Mouse (Mus musculus): ENCODE measurements around the gene Cdadc1.
A peak's percentile ranks its signal among the peaks of the same experiment; 100 is the strongest.
"Not testable (repeated sequence)": the region's sequence is repeated elsewhere in the genome, so short reads cannot be mapped to it uniquely, and the experiment has no call there.

The Cdadc1 gene

GRCm38 (mm10) chr14:59597398-59598259 lies at the start of gene Cdadc1:
TSS of gene Cdadc1 (minus strand) at chr14:59597959.
- DNase-seq (ENCODE audit: low spot score in 2 of 2), result peak; percentile 92 to 97

GRCm38 (mm10) chr14:59646826-59647697 lies 49.3 kb upstream of the Cdadc1 start:
- no peak for DNase-seq (ENCODE audit: low spot score in 2 of 2)

GRCm38 (mm10) chr14:59644896-59645295 lies 47.1 kb upstream of the Cdadc1 start:
- no peak for DNase-seq (ENCODE audit: low spot score in 2 of 2)

GRCm38 (mm10) chr14:59644166-59644565 lies 46.4 kb upstream of the Cdadc1 start:
- no peak for DNase-seq (ENCODE audit: low spot score in 2 of 2)

- DNase-seq (ENCODE audit: low spot score in 2 of 2), result no peak
Measured at GRCm38 (mm10) chr14:59643582-59643981, 45.8 kb upstream of the Cdadc1 start.

- no peak for DNase-seq (ENCODE audit: low spot score in 2 of 2)
Measured at GRCm38 (mm10) chr14:59641856-59642255, 44.1 kb upstream of the Cdadc1 start.

- DNase-seq (ENCODE audit: low spot score in 2 of 2), result no peak
Measured at GRCm38 (mm10) chr14:59638906-59639703, 41.3 kb upstream of the Cdadc1 start.

- no peak for DNase-seq (ENCODE audit: low spot score in 2 of 2)
Measured at GRCm38 (mm10) chr14:59633988-59634387, 36.2 kb upstream of the Cdadc1 start.

- no peak for DNase-seq (ENCODE audit: low spot score in 2 of 2)
Measured at GRCm38 (mm10) chr14:59633295-59633898, 35.6 kb upstream of the Cdadc1 start.

GRCm38 (mm10) chr14:59632067-59632466 lies 34.3 kb upstream of the Cdadc1 start:
- no peak for DNase-seq (ENCODE audit: low spot score in 2 of 2)

GRCm38 (mm10) chr14:59630096-59630495 lies 32.3 kb upstream of the Cdadc1 start:
- no peak for DNase-seq (ENCODE audit: low spot score in 2 of 2)

- no peak for DNase-seq (ENCODE audit: low spot score in 2 of 2)
Measured at GRCm38 (mm10) chr14:59629308-59629707, 31.5 kb upstream of the Cdadc1 start.

- no peak for DNase-seq (ENCODE audit: low spot score in 2 of 2)
Measured at GRCm38 (mm10) chr14:59627823-59628222, 30.1 kb upstream of the Cdadc1 start.

- DNase-seq (ENCODE audit: low spot score in 2 of 2), result no peak
Measured at GRCm38 (mm10) chr14:59627142-59627680, 29.5 kb upstream of the Cdadc1 start.

- no peak for DNase-seq (ENCODE audit: low spot score in 2 of 2)
Measured at GRCm38 (mm10) chr14:59626711-59627110, 29.0 kb upstream of the Cdadc1 start.

GRCm38 (mm10) chr14:59625806-59626364 lies 28.1 kb upstream of the Cdadc1 start:
- DNase-seq (ENCODE audit: low spot score in 2 of 2), result no peak

- DNase-seq (ENCODE audit: low spot score in 2 of 2), result no peak
Measured at GRCm38 (mm10) chr14:59625158-59625805, 27.5 kb upstream of the Cdadc1 start, which contains the start of gene Shisa2. TSS of gene Shisa2 (plus strand) at chr14:59625308.

GRCm38 (mm10) chr14:59624326-59624885 lies 26.6 kb upstream of the Cdadc1 start:
- no peak for DNase-seq (ENCODE audit: low spot score in 2 of 2)

- no peak for DNase-seq (ENCODE audit: low spot score in 2 of 2)
Measured at GRCm38 (mm10) chr14:59616802-59617201, 19.0 kb upstream of the Cdadc1 start.

GRCm38 (mm10) chr14:59614149-59614548 lies 16.4 kb upstream of the Cdadc1 start:
- DNase-seq (ENCODE audit: low spot score in 2 of 2), result not testable (repeated sequence)

Data from spleen, postnatal 14 days (tissue).